Mouse (Mus musculus) small intestine, adult 2 months (tissue): Measurements from ENCODE around the gene Glis1. TPM values are rescaled to one million over a fixed set of nuclear protein-coding genes. Genes with fewer than 3 reads are reported as not detected.

Experiments
- H3K27ac ChIP-seq: fragments of 200-500 bp; 2 replicates; pipeline ENCODE4 v1.5.1; 2012; ENCODE audit warnings: low read depth, low read length, control low read depth, inconsistent platforms; ENCODE audit not compliant: insufficient read depth
- H3K27me3 ChIP-seq: fragments of 200-500 bp; 2 replicates; pipeline ENCODE4 v1.6.1; 2012; ENCODE audit warnings: mild to moderate bottlenecking, moderate library complexity, low read length, inconsistent platforms; ENCODE audit not compliant: control insufficient read depth, insufficient read depth
- H3K36me3 ChIP-seq: fragments of 200-500 bp; 2 replicates; pipeline ENCODE4 v1.6.1; 2012; ENCODE audit warnings: mild to moderate bottlenecking, low read length, control low read depth, inconsistent platforms; ENCODE audit not compliant: control insufficient read depth, insufficient read depth
- H3K4me1 ChIP-seq: fragments of 200-500 bp; 2 replicates; pipeline ENCODE4 v1.6.1; 2012; ENCODE audit warnings: low read length, inconsistent platforms, mixed read lengths; ENCODE audit not compliant: control insufficient read depth, insufficient read depth, insufficient read length
- H3K4me3 ChIP-seq: fragments of 200-500 bp; 2 replicates; pipeline ENCODE4 v1.5.1; 2012; ENCODE audit warnings: low read depth, mild to moderate bottlenecking, control low read depth, inconsistent platforms, low read length, moderate library complexity
- CTCF ChIP-seq: fragments of 200-500 bp; IDR thresholded peaks from 2 replicates; pipeline ENCODE4 v1.5.1; 2012; ENCODE audit warnings: low read depth, mild to moderate bottlenecking, control low read depth, inconsistent platforms, low read length, moderate library complexity, mixed read lengths; ENCODE audit not compliant: insufficient replicate concordance, insufficient read length; ENCODE audit errors: extremely low read depth
- POLR2A ChIP-seq: fragments of 200-500 bp; IDR thresholded peaks from 2 replicates; pipeline ENCODE4 v1.6.1; 2012; ENCODE audit warnings: low read depth, mild to moderate bottlenecking, control low read depth, inconsistent platforms, low read length, moderate library complexity
- WGBS: fragments of 180-500 bp; shearing (Covaris S2); methylation state at CpG from one replicate; pipeline ENCODE4 v1.1.7; 2018; 5-methylcytosine and 5-hydroxymethylcytosine counted together
- polyA plus RNA-seq: library from polyadenylated mRNA; depleted of rRNA; stranded (reverse); fragments of >200 nt; gene quantifications from 2 replicates; pipeline ENCODE4 v1.2.3, GENCODE M21; 2012

Gene Glis1
- polyA plus RNA-seq, 1 experiment: 1.0 TPM

DNA sequence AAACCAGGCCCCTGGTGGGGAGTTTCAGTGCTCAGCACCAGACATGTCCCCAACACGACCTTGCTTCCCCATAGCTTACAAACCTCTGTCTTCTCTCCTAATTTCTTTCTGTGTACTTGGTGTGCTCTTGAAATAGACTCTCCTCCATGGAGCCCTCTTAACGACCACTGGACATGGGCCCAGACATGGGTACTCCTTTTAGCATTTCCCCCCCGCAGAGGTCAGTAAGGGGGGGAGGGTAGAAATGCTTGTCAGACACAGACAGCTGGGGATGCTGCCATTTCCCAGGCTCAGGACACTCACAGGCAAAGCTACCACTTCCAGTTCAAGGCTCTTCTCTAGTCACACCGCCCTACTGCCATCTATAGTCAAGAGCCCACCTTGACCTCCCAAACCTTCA lies 207.2 kb downstream of the Glis1 start:
- 56% methylated on average over 4 of the region's 4 CpGs for WGBS
- no peak for TF ChIP-seq CTCF
- TF ChIP-seq POLR2A: no peak

DNA sequence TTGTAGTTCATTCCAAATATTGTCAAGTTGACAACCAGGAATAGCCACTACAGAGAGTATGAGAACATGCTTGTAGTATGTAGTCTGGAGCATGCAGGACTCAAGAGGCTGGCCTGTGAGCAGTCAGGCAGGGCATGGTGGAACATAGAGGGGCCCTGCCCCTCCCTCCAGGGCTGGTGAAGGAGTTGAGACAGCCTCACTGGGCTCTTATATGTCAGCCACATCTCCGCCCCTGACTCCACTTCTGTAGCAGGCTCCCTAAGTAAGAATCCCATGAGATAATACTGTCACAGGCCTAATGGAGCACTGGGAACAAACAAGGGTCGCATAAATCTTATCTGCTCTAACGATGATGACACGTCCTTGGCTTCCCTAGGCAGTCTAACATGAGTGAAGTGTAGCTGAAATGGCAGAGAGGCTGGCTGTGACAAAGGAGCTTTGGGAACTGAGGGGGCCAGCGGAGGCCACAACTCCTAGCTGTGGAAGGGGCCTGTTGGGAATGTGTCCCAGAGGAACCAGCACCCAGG lies 214.6 kb downstream of the Glis1 start:
- Histone ChIP-seq H3K27ac (no peak overlapping the region), H3K4me3 (no peak overlapping the region), H3K27me3 (peaks cover 2% of the 10 kb centered on the region; the same call in 1 of the 2 replicates), H3K4me1 (no peaks in the 10 kb centered on the region; the same call in 1 of the 2 replicates), H3K36me3 (no peaks in the 10 kb centered on the region)
- 62% methylated on average over 5 of the region's 5 CpGs for WGBS
- TF ChIP-seq CTCF: no peak
- no peak for TF ChIP-seq POLR2A

More for the DNA sequence above, 207.2 kb downstream of the Glis1 start:
- Histone ChIP-seq H3K4me1 (no peaks in the 10 kb centered on the region), H3K27me3 (no peaks in the 10 kb centered on the region), H3K4me3 (no peak overlapping the region), H3K27ac (no peak overlapping the region), H3K36me3 (no peaks in the 10 kb centered on the region)

GRCm38 (mm10) chr4:107651021-107651496 lies 216.7 kb downstream of the Glis1 start:
- TF ChIP-seq CTCF: no peak
- TF ChIP-seq POLR2A: no peak
- Histone ChIP-seq H3K27ac (no peak overlapping the region), H3K4me1 (no peaks in the 10 kb centered on the region; the same call in 1 of the 2 replicates), H3K27me3 (peaks cover 2% of the 10 kb centered on the region; the same call in 1 of the 2 replicates), H3K36me3 (no peaks in the 10 kb centered on the region), H3K4me3 (no peak overlapping the region)
- WGBS: 25% methylated on average over 12 of the region's 12 CpGs

DNA sequence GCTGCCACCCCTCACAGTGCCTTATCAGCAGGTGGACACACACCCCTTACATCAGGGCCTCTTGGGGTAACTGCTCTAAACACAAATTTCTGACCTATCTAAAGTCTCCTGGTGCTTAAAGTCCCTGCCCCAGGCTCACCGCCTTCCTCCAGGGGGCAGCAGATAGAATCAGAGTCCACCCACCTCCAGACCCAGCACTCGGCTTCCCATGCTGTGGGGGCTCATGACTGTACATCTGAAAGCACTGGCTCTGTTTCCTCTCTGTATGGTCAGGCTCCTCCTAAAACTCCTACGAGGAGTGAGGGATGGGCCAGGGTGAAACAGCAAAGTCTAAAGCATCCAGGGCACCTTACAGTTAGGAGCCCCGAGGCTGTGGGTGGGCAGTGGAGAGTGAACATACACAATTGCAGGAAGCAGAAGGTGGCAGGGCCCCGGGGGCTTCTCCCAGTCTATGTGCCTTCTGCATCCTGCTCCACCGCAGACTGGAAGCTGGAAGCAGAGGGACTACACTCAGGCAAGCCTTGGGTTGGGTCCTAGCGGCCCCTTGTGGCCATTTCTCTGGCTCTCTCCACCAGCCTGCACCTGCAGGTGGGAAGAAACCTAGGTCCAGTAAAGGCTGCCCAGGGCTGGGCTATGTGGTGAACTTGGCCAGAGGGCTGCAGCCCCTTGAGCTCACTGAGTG lies 218.3 kb downstream of the Glis1 start:
- Histone ChIP-seq H3K27me3 (peaks cover 2% of the 10 kb centered on the region; the same call in 1 of the 2 replicates), H3K27ac (no peak overlapping the region), H3K4me3 (no peak overlapping the region), H3K36me3 (no peaks in the 10 kb centered on the region), H3K4me1 (no peaks in the 10 kb centered on the region; the same call in 1 of the 2 replicates)
- TF ChIP-seq CTCF (peak; percentile 67), POLR2A (no peak)
- 12% methylated on average over 7 of the region's 7 CpGs for whole genome bisulfite sequencing

DNA sequence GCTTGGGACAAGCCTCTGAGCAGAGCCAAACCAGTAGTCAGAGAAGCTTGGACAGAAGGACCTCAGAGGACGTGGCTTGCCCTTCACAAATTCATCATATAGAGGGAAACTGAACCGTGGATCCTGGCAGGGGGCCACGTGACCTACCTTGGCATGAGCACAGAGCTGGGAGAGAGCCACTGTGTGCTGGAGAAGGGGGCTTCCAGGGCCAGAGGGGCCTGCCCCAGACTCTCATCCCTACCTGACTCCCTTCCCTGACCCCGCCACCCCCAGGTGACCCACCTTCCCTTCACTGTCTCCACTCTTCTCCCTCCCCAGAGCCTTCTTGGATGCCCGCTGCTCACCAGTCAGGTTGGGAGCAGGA lies 218.9 kb downstream of the Glis1 start:
- H3K4me3 ChIP-seq: no peak overlapping the region
- TF ChIP-seq POLR2A (no peak), CTCF (no peak)
- no peaks in the 10 kb centered on the region for H3K36me3 ChIP-seq
- WGBS: 60% methylated on average over 5 of the region's 5 CpGs
- peaks cover 2% of the 10 kb centered on the region; the same call in 1 of the 2 replicates for H3K27me3 ChIP-seq
- no peak overlapping the region for H3K27ac ChIP-seq
- no peaks in the 10 kb centered on the region; the same call in 1 of the 2 replicates for H3K4me1 ChIP-seq

DNA sequence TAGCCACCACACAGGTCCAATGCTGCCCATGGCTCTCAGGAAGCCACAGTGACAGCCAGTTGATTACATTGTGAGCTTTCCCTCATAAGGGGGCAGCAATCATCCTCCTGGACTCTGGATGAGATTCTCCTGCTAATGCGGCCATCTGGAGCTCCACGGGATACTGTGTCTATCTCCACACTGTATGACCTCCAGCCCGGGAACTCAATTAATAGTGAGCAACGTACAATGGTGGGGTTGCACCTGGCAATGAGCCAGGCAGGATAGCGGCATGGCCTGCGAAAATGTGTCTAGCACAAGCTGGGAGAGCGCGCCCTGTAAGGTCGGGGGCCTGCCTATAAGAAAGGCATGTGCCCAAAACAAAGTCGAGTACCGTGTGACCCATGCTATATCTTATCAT lies 226.3 kb downstream of the Glis1 start:
- Histone ChIP-seq H3K36me3 (no peaks in the 10 kb centered on the region), H3K27ac (no peak overlapping the region), H3K4me3 (no peak overlapping the region), H3K27me3 (no peaks in the 10 kb centered on the region), H3K4me1 (no peaks in the 10 kb centered on the region)
- 79% methylated on average over 11 of the region's 11 CpGs for WGBS
- TF ChIP-seq POLR2A (no peak), CTCF (no peak)

DNA sequence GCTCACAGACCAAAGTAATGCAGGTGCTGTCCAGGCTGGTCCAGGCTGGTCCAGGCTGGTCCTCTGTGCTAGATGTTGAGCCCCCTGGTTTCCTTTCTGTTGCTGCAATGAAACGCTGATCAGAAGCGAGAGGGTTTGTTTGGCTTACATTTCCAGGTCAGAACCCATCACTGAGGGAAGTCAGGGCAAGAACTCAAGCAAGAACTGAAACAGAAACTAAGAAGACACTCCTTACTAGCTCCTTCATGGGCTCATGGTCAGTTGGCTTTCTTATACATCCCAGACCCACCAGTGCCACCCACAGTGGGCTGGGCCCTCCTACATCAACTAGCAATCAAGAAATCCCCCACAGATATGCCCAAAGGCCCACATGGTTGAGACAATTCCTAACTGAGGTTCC lies 234.1 kb downstream of the Glis1 start:
- 78% methylated on average over 2 of the region's 2 CpGs for WGBS
- Histone ChIP-seq H3K27me3 (no peaks in the 10 kb centered on the region; the same call in 1 of the 2 replicates), H3K4me1 (no peaks in the 10 kb centered on the region), H3K4me3 (no peak overlapping the region), H3K27ac (no peak overlapping the region), H3K36me3 (no peaks in the 10 kb centered on the region)
- TF ChIP-seq CTCF: no peak
- TF ChIP-seq POLR2A: no peak
